Mouse (Mus musculus) hindbrain, embryonic 16.5 days (tissue): ENCODE results near the gene Eif2ak4. TPM values are rescaled to one million over a fixed set of nuclear protein-coding genes. Genes with fewer than 3 reads are reported as not detected.

Experiments used
- ATAC-seq: fragments of 200-750 bp; cut with Nextera tagmentation; 2 replicates; pipeline ENCODE4 v1.8.0; 2017; ENCODE audit warnings: moderate TSS enrichment, moderate library complexity
- H3K27ac ChIP-seq: fragments of 300-500 bp; sonication (generic); 2 replicates; pipeline ENCODE4 v1.5.1; 2014; ENCODE audit warnings: low read depth, mild to moderate bottlenecking, control low read depth, low read length, moderate library complexity
- H3K27me3 ChIP-seq: fragments of 300-500 bp; sonication (generic); replicated peaks from 2 replicates; pipeline ENCODE4 v1.6.1; 2014; ENCODE audit warnings: low read length; ENCODE audit not compliant: control insufficient read depth, insufficient read depth
- H3K36me3 ChIP-seq: fragments of 300-500 bp; sonication (generic); 2 replicates; pipeline ENCODE4 v1.6.1; 2014; ENCODE audit warnings: mild to moderate bottlenecking, low read length, moderate library complexity, mixed read lengths; ENCODE audit not compliant: control insufficient read depth, insufficient read depth
- H3K4me1 ChIP-seq: fragments of 300-500 bp; sonication (generic); 2 replicates; pipeline ENCODE4 v1.6.1; 2014; ENCODE audit warnings: low read depth, low read length; ENCODE audit not compliant: control insufficient read depth, insufficient read depth
- H3K4me2 ChIP-seq: fragments of 300-500 bp; sonication (generic); 2 replicates; pipeline ENCODE4 v1.6.1; 2014; ENCODE audit warnings: mild to moderate bottlenecking, low read length, control low read depth, moderate library complexity
- H3K4me3 ChIP-seq: fragments of 300-500 bp; sonication (generic); 2 replicates; pipeline ENCODE4 v1.5.1; 2014; ENCODE audit warnings: mild to moderate bottlenecking, low read length, control low read depth, moderate library complexity
- H3K9ac ChIP-seq: fragments of 300-500 bp; sonication (generic); 2 replicates; pipeline ENCODE4 v1.6.1; 2014; ENCODE audit warnings: low read depth, mild to moderate bottlenecking, control low read depth, low read length, moderate library complexity
- H3K9me3 ChIP-seq: fragments of 300-500 bp; sonication (generic); 2 replicates; pipeline ENCODE4 v1.6.1; 2014; ENCODE audit warnings: mild to moderate bottlenecking, low read length, moderate library complexity; ENCODE audit not compliant: control insufficient read depth
- WGBS: fragments of 180-500 bp; shearing (Covaris S2); extraction: QIAGEN DNeasy Blood & Tissue Kit; methylation state at CpG from one replicate; pipeline ENCODE4 v1.1.7; 2014; 5-methylcytosine and 5-hydroxymethylcytosine counted together
- polyA plus RNA-seq: library from polyadenylated mRNA; unstranded; fragments of >200 nt; fragmentation: Nextera tagmentation; extraction: Ambion mirVana; gene quantifications from 2 replicates; pipeline ENCODE4 v1.2.1, GENCODE M21; 2015

Eif2ak4 gene
- polyA plus RNA-seq, 1 experiment from 2014 or later: 8.3 TPM

DNA sequence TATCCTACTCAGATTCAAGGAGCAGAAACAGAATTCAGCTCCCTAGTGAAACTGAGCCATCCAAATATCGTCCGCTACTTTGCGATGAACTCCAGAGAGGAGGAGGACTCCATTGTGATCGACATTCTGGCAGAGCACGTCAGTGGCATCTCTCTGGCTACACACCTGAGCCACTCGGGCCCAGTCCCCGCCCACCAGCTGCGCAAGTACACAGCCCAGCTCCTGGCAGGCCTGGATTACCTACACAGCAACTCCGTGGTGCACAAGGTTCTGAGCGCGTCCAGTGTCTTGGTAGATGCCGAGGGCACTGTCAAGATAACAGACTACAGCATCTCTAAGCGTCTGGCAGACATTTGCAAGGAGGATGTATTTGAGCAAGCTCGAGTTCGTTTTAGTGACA is 33.5 kb downstream of the Eif2ak4 start:
- H3K4me2 ChIP-seq: no peak overlapping the region
- no peak for ATAC-seq
- H3K9me3 ChIP-seq: no peaks in the 10 kb centered on the region
- 93% methylated on average over 15 of the region's 15 CpGs for WGBS
- no peaks in the 10 kb centered on the region for H3K27me3 ChIP-seq
- H3K4me1 ChIP-seq: no peaks in the 10 kb centered on the region
- no peak overlapping the region for H3K9ac ChIP-seq
- no peak overlapping the region for H3K4me3 ChIP-seq
- peaks cover 19% of the 10 kb centered on the region; the same call in 1 of the 2 replicates for H3K36me3 ChIP-seq
- no peak overlapping the region for H3K27ac ChIP-seq

- WGBS: 88% methylated on average over 8 of the region's 8 CpGs
- no peaks in the 10 kb centered on the region for H3K4me1 ChIP-seq
- no peaks in the 10 kb centered on the region for H3K9me3 ChIP-seq
- H3K27ac ChIP-seq: no peak overlapping the region
- H3K27me3 ChIP-seq: no peaks in the 10 kb centered on the region
- H3K36me3 ChIP-seq: peaks cover 18% of the 10 kb centered on the region
- no peak overlapping the region for H3K4me3 ChIP-seq
- H3K4me2 ChIP-seq: no peak overlapping the region
- no peak overlapping the region for H3K9ac ChIP-seq
- no peak for ATAC-seq
These were observed 34.0 kb downstream of the Eif2ak4 start for GRCm38 (mm10) chr2:118422385-118422784.

DNA sequence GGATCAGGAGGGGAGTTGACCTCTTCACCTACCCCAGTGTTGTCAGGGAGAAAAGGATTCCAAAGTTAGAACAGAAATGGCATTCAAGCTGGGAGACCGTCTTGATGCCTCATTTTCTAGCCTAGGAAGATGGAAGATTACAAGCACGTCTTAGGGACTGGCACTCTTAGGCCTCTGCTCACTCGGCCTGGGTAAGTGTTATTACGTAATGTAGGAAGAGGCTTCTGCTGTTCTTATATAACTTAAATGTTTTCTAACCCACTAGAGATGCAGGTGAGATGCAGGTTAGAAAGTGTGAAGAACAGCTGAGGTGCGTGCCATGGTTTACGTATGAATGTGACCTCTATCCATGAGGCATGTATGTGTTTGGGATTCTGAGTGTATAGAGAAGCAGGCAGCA is 39.9 kb downstream of the Eif2ak4 start:
- Histone ChIP-seq H3K9ac (no peak overlapping the region), H3K4me2 (no peak overlapping the region), H3K4me3 (no peak overlapping the region), H3K4me1 (no peaks in the 10 kb centered on the region), H3K36me3 (peaks cover 23% of the 10 kb centered on the region), H3K27ac (no peak overlapping the region), H3K9me3 (no peaks in the 10 kb centered on the region), H3K27me3 (no peaks in the 10 kb centered on the region)
- ATAC-seq: no peak
- WGBS: 81% methylated on average over 6 of the region's 6 CpGs

DNA sequence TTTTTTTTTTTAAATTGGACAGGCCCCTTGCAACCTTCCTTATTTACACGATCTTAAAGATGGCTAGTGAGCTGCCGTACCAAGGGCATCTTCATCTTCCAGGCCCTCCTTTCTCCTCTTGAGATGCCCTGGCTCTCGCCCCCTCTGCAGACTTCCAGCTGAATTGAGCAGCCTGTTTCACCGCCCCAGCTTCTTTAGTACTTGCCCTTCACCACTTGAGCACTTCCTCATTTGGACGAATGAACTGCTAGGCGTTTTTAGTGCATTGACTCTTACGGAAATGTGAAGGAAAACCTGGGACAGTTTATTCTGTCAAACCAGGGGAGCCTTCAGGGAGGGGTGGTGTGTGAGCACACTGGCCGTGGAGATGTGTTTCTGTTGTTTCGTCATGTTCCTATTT is 40.9 kb downstream of the Eif2ak4 start:
- no peak overlapping the region for H3K9ac ChIP-seq
- H3K27ac ChIP-seq: no peak overlapping the region
- peaks cover 30% of the 10 kb centered on the region for H3K36me3 ChIP-seq
- WGBS: 87% methylated on average over 9 of the region's 9 CpGs
- no peak for ATAC-seq
- no peaks in the 10 kb centered on the region for H3K9me3 ChIP-seq
- no peaks in the 10 kb centered on the region for H3K27me3 ChIP-seq
- no peaks in the 10 kb centered on the region for H3K4me1 ChIP-seq
- H3K4me3 ChIP-seq: no peak overlapping the region
- no peak overlapping the region for H3K4me2 ChIP-seq

- WGBS: 77% methylated on average over 16 of the region's 16 CpGs
- 0 out of 2 replicates have a peak, but pooled peaks have one; percentile 11 for ATAC-seq
- H3K4me2 ChIP-seq: no peak overlapping the region
- no peaks in the 10 kb centered on the region for H3K27me3 ChIP-seq
- H3K9me3 ChIP-seq: no peaks in the 10 kb centered on the region
- no peak overlapping the region for H3K4me3 ChIP-seq
- H3K4me1 ChIP-seq: no peaks in the 10 kb centered on the region
- H3K36me3 ChIP-seq: peaks cover 33% of the 10 kb centered on the region
- H3K9ac ChIP-seq: no peak overlapping the region
- no peak overlapping the region for H3K27ac ChIP-seq
These were observed 42.2 kb downstream of the Eif2ak4 start for GRCm38 (mm10) chr2:118430630-118431029.

- no peak for ATAC-seq
- Histone ChIP-seq H3K9ac (no peak overlapping the region), H3K36me3 (peaks cover 43% of the 10 kb centered on the region)
These were observed 43.2 kb downstream of the Eif2ak4 start for GRCm38 (mm10) chr2:118431589-118431988.

GRCm38 (mm10) chr2:118442172-118442571 is 53.8 kb downstream of the Eif2ak4 start:
- Histone ChIP-seq H3K9ac (no peak overlapping the region), H3K27me3 (no peaks in the 10 kb centered on the region), H3K9me3 (no peaks in the 10 kb centered on the region), H3K27ac (no peak overlapping the region), H3K4me1 (peaks cover 4% of the 10 kb centered on the region; the same call in 1 of the 2 replicates), H3K4me2 (no peak overlapping the region), H3K36me3 (0 out of 2 replicates have a peak, but pooled peaks cover 3% of the 10 kb centered on the region), H3K4me3 (no peak overlapping the region)
- no peak for ATAC-seq
- WGBS: 77% methylated on average over 5 of the region's 5 CpGs

More at GRCm38 (mm10) chr2:118431589-118431988, 43.2 kb downstream of the Eif2ak4 start:
- WGBS: 61% methylated on average over 5 of the region's 5 CpGs
- H3K9me3 ChIP-seq: peaks cover 4% of the 10 kb centered on the region; the same call in 1 of the 2 replicates
- H3K27ac ChIP-seq: no peak overlapping the region
- H3K4me2 ChIP-seq: no peak overlapping the region
- H3K4me1 ChIP-seq: no peaks in the 10 kb centered on the region
- H3K4me3 ChIP-seq: no peak overlapping the region
- no peaks in the 10 kb centered on the region for H3K27me3 ChIP-seq

GRCm38 (mm10) chr2:118442723-118443122 is 54.3 kb downstream of the Eif2ak4 start:
- Histone ChIP-seq H3K27me3 (no peaks in the 10 kb centered on the region), H3K9me3 (no peaks in the 10 kb centered on the region), H3K4me2 (no peak overlapping the region), H3K9ac (no peak overlapping the region), H3K27ac (no peak overlapping the region), H3K4me3 (no peak overlapping the region), H3K36me3 (0 out of 2 replicates have a peak, but pooled peaks cover 3% of the 10 kb centered on the region), H3K4me1 (peaks cover 4% of the 10 kb centered on the region; the same call in 1 of the 2 replicates)
- 92% methylated on average over 4 of the region's 4 CpGs for WGBS
- ATAC-seq: no peak

DNA sequence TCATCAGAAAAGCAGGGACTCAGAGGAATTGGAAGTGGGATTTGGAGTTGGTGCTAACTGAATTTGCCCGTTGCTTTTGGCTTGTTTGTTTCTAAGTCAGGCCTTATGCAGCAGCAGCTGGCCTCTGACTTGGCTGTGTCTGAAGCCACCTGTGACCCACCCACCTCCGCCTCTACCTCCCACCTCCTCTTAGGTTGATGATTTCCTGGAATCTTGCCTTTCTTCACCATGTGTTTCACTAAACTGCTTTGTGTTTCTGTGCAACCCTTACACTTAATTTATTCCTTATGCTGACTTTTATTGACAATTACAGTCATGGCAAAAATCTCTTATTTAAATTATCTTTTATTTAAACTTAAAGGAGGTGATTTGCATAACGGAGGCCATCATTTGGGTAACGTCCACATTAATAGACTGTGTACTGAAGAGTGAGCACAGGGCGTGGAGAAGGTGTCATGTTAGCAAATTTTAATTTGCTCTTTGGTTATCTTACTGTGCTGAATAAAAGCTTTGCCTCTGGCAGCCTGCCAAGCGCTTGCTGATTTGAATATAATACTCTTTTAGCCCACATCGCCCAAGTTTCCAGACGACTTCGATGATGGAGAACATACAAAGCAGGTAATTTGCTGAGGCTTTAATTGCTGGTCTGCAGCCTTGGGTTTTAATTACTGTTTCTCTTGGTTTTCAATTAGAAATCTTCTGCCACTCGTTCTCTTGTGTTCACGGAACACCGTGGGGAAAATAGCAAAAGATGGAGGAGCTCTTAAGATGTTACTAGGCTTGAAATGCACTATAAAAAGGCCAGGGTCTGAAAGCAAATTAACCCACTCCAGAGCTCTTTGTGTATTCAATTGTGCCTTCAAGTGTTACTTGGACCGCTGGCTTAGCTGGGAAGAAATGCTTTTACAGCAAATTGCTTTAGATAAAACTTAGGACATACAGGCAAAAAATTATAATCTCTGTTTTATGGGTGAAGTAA is 57.6 kb downstream of the Eif2ak4 start:
- WGBS: 34% methylated on average over 13 of the region's 13 CpGs
- Histone ChIP-seq H3K9me3 (no peaks in the 10 kb centered on the region), H3K4me2 (no peak overlapping the region), H3K4me1 (peaks cover 4% of the 10 kb centered on the region; the same call in 1 of the 2 replicates), H3K9ac (no peak overlapping the region), H3K4me3 (no peak overlapping the region), H3K27ac (no peak overlapping the region), H3K27me3 (no peaks in the 10 kb centered on the region), H3K36me3 (no peaks in the 10 kb centered on the region)
- peak; percentile 79 for ATAC-seq
